7 mouse cellular contexts compared by ENCODE assay signal in genomic region chr16:5244411-5244810, GRCm38 (mm10). TPM values are rescaled to one million over a fixed set of nuclear protein-coding genes. Genes with fewer than 3 reads are reported as not detected.
DNase-seq lines count a peak whose midpoint lies in the region; ATAC-seq and TF ChIP-seq lines count a peak whose summit lies in the region.

No protein-coding gene starts in this region.

- WGBS in embryonic facial prominence, embryonic 11.5 days, result 35% methylated on average over 7 of the region's 7 CpGs
- 28% methylated on average over 7 of the region's 7 CpGs for WGBS in heart, postnatal 0 days

- H3K4me2 ChIP-seq in embryonic facial prominence, embryonic 11.5 days (ENCODE audit: low read depth, low read length), result no peak overlapping the region
- H3K4me2 ChIP-seq in heart, postnatal 0 days (ENCODE audit: low read depth, low read length), result no peak overlapping the region

- DNase-seq in ES-CJ7 (ENCODE audit: low read depth, low spot score), result peak; percentile 55
- peak; percentile 77 for DNase-seq in adrenal gland, adult 2 months
- peak; percentile 63 for DNase-seq in embryonic facial prominence, embryonic 11.5 days (ENCODE audit: low spot score)
- DNase-seq in heart, postnatal 0 days (ENCODE audit: low spot score), result peak; percentile 66
- peak; percentile 32 to 54 for DNase-seq in layer of hippocampus, adult 18-20 months (ENCODE audit: low spot score in 2 of 2)
- DNase-seq in lung, postnatal 10 days, result peak; percentile 85
- DNase-seq in right cerebral cortex, postnatal 4 days, result peak; percentile 41

- no peaks in the 10 kb centered on the region for H3K9me3 ChIP-seq in embryonic facial prominence, embryonic 11.5 days (replicated peaks; ENCODE audit: control insufficient read depth, low read length)
- no peaks in the 10 kb centered on the region for H3K9me3 ChIP-seq in heart, postnatal 0 days (replicated peaks; ENCODE audit: control insufficient read depth, low read length)

- H3K27ac ChIP-seq in embryonic facial prominence, embryonic 11.5 days (replicated peaks; ENCODE audit: low read depth, low read length), result no peak overlapping the region
- H3K27ac ChIP-seq in heart, postnatal 0 days (ENCODE audit: low read depth), result no peak overlapping the region

- no peak overlapping the region for H3K4me3 ChIP-seq in embryonic facial prominence, embryonic 11.5 days (ENCODE audit: low read depth, low read length)
- no peak overlapping the region for H3K4me3 ChIP-seq in heart, postnatal 0 days (ENCODE audit: low read depth, low read length)

- TF ChIP-seq CTCF in heart, postnatal 0 days (IDR thresholded peaks at IDR 0.05; ENCODE audit: low read depth), result peak; percentile 88

- H3K36me3 ChIP-seq in embryonic facial prominence, embryonic 11.5 days (replicated peaks; ENCODE audit: control insufficient read depth, insufficient read depth, low read depth, low read length), result no peaks in the 10 kb centered on the region; the same call in 1 of the 2 replicates
- H3K36me3 ChIP-seq in heart, postnatal 0 days (replicated peaks; ENCODE audit: control insufficient read depth, insufficient read depth, low read length), result peaks cover 70% of the 10 kb centered on the region

- H3K9ac ChIP-seq in embryonic facial prominence, embryonic 11.5 days (replicated peaks; ENCODE audit: low read length), result no peak overlapping the region
- H3K9ac ChIP-seq in heart, postnatal 0 days (replicated peaks; ENCODE audit: low read depth, low read length), result no peak overlapping the region

- ATAC-seq in embryonic facial prominence, embryonic 11.5 days (replicated peaks; ENCODE audit: insufficient number of reproducible peaks, low FRiP score, low TSS enrichment, low read depth), result 0 out of 2 replicates have a peak, but pooled peaks have one; percentile 60
- peak; percentile 80 for ATAC-seq in heart, postnatal 0 days (ENCODE audit: insufficient read depth, low read depth)

- no peaks in the 10 kb centered on the region for H3K27me3 ChIP-seq in embryonic facial prominence, embryonic 11.5 days (ENCODE audit: control insufficient read depth, insufficient read depth, low read length)
- H3K27me3 ChIP-seq in heart, postnatal 0 days (ENCODE audit: control insufficient read depth, insufficient read depth, low read length), result no peaks in the 10 kb centered on the region

- no peaks in the 10 kb centered on the region for H3K4me1 ChIP-seq in embryonic facial prominence, embryonic 11.5 days (ENCODE audit: control insufficient read depth, insufficient read depth, low read length)
- H3K4me1 ChIP-seq in heart, postnatal 0 days (ENCODE audit: control insufficient read depth, insufficient read depth), result no peaks in the 10 kb centered on the region

- TF ChIP-seq EP300 in heart, postnatal 0 days (IDR thresholded peaks at IDR 0.05; ENCODE audit: low read depth), result no peak

RNA-seq across cellular contexts. Expression of gene Alg1, which starts 11.0 kb away (rescaled TPM):
- total RNA-seq in adrenal gland, adult 2 months (2021), result 10 to 100 TPM; 32.5 to 36.2 TPM
- 89.1 and 91.3 TPM in 2 replicates for polyA plus RNA-seq in adrenal gland, adult 2 months (2012; rRNA removed)
- 22.6 and 26.1 TPM in 2 replicates for polyA plus RNA-seq in embryonic facial prominence, embryonic 11.5 days (2014; fragmentation: Nextera tagmentation; extraction: Ambion mirVana)
- total RNA-seq in heart, postnatal 0 days (2014; rRNA removed; ENCODE audit: low replicate concordance), result 21.2 and 29.2 TPM in 2 replicates
- polyA plus RNA-seq in heart, postnatal 0 days (2015; fragmentation: Nextera tagmentation; extraction: Ambion mirVana), result 24.9 TPM in 2 replicates
- total RNA-seq in layer of hippocampus, adult 18-20 months (2021), result 10 to 100 TPM; 29.0 to 31.6 TPM

RNA-seq across cellular contexts. Expression of gene Eef2kmt, which starts 11.4 kb away (rescaled TPM):
- 10 to 100 TPM; 21.7 to 30.9 TPM for total RNA-seq in adrenal gland, adult 2 months (2021)
- polyA plus RNA-seq in adrenal gland, adult 2 months (2012; rRNA removed), result 72.7 and 79.6 TPM in 2 replicates
- polyA plus RNA-seq in embryonic facial prominence, embryonic 11.5 days (2014; fragmentation: Nextera tagmentation; extraction: Ambion mirVana), result 13.3 and 15.6 TPM in 2 replicates
- 26.4 and 44.2 TPM in 2 replicates for total RNA-seq in heart, postnatal 0 days (2014; rRNA removed; ENCODE audit: low replicate concordance)
- polyA plus RNA-seq in heart, postnatal 0 days (2015; fragmentation: Nextera tagmentation; extraction: Ambion mirVana), result 20.2 and 23.3 TPM in 2 replicates
- 1 to 10 TPM; 5.1 to 5.9 TPM for total RNA-seq in layer of hippocampus, adult 18-20 months (2021)

RNA-seq across cellular contexts. Expression of gene AU021092, which starts 22.3 kb away (rescaled TPM):
- 10 to 100 TPM; 20.4 to 25.4 TPM for total RNA-seq in adrenal gland, adult 2 months (2021)
- 24.0 and 26.0 TPM in 2 replicates for polyA plus RNA-seq in adrenal gland, adult 2 months (2012; rRNA removed)
- polyA plus RNA-seq in embryonic facial prominence, embryonic 11.5 days (2014; fragmentation: Nextera tagmentation; extraction: Ambion mirVana), result 2.0 and 3.1 TPM in 2 replicates
- 12.2 and 14.9 TPM in 2 replicates for total RNA-seq in heart, postnatal 0 days (2014; rRNA removed; ENCODE audit: low replicate concordance)
- polyA plus RNA-seq in heart, postnatal 0 days (2015; fragmentation: Nextera tagmentation; extraction: Ambion mirVana), result 6.3 and 8.8 TPM in 2 replicates
- total RNA-seq in layer of hippocampus, adult 18-20 months (2021), result 1 to 10 TPM; 3.5 to 4.3 TPM

RNA-seq across cellular contexts. Expression of gene Nagpa, which starts 40.6 kb away (rescaled TPM):
- 10 to 100 TPM; 26.0 to 28.7 TPM for total RNA-seq in adrenal gland, adult 2 months (2021)
- polyA plus RNA-seq in adrenal gland, adult 2 months (2012; rRNA removed), result 64.5 and 69.5 TPM in 2 replicates
- polyA plus RNA-seq in embryonic facial prominence, embryonic 11.5 days (2014; fragmentation: Nextera tagmentation; extraction: Ambion mirVana), result 10.7 and 13.6 TPM in 2 replicates
- 12.3 and 23.6 TPM in 2 replicates for total RNA-seq in heart, postnatal 0 days (2014; rRNA removed; ENCODE audit: low replicate concordance)
- 9.4 and 10.6 TPM in 2 replicates for polyA plus RNA-seq in heart, postnatal 0 days (2015; fragmentation: Nextera tagmentation; extraction: Ambion mirVana)
- total RNA-seq in layer of hippocampus, adult 18-20 months (2021), result 10 to 100 TPM; 12.0 to 15.9 TPM
